Mouse (Mus musculus) stomach, embryonic 15.5 days (tissue): ENCODE results near the gene Rep15. TPM values are rescaled to one million over a fixed set of nuclear protein-coding genes. Genes with fewer than 3 reads are reported as not detected.

ENCODE experiments used
- ATAC-seq: fragments of 200-750 bp; cut with Nextera tagmentation; 2 replicates; pipeline ENCODE4 v1.8.0; 2017; ENCODE audit warnings: low read depth, moderate number of reproducible peaks, moderate TSS enrichment; ENCODE audit not compliant: insufficient read depth, low FRiP score
- H3K27ac ChIP-seq: fragments of 300-500 bp; sonication (generic); 2 replicates; pipeline ENCODE4 v1.5.1; 2015; ENCODE audit warnings: mild to moderate bottlenecking, inconsistent platforms
- H3K27me3 ChIP-seq: fragments of 300-500 bp; sonication (generic); replicated peaks from 2 replicates; pipeline ENCODE4 v1.6.1; 2015; ENCODE audit warnings: inconsistent platforms
- H3K36me3 ChIP-seq: fragments of 300-500 bp; sonication (generic); 2 replicates; pipeline ENCODE4 v1.6.1; 2015; ENCODE audit warnings: inconsistent platforms
- H3K4me1 ChIP-seq: fragments of 300-500 bp; sonication (generic); 2 replicates; pipeline ENCODE4 v1.6.1; 2015; ENCODE audit warnings: inconsistent platforms
- H3K4me2 ChIP-seq: fragments of 300-500 bp; sonication (generic); 2 replicates; pipeline ENCODE4 v1.6.1; 2015; ENCODE audit warnings: mild to moderate bottlenecking, inconsistent platforms
- H3K4me3 ChIP-seq: fragments of 300-500 bp; sonication (generic); replicated peaks from 2 replicates; pipeline ENCODE4 v1.5.1; 2015; ENCODE audit warnings: inconsistent platforms
- H3K9ac ChIP-seq: fragments of 300-500 bp; sonication (generic); 2 replicates; pipeline ENCODE4 v1.6.1; 2015; ENCODE audit warnings: inconsistent platforms
- H3K9me3 ChIP-seq: fragments of 300-500 bp; sonication (generic); 2 replicates; pipeline ENCODE4 v1.6.1; 2016; ENCODE audit warnings: inconsistent platforms
- WGBS: fragments of 180-500 bp; shearing (Covaris S2); methylation state at CpG from one replicate; pipeline ENCODE4 v1.1.7; 2015; 5-methylcytosine and 5-hydroxymethylcytosine counted together
- polyA plus RNA-seq: library from polyadenylated mRNA; unstranded; fragments of >200 nt; fragmentation: Nextera tagmentation; extraction: Ambion mirVana; gene quantifications from 2 replicates; pipeline ENCODE4 v1.2.1, GENCODE M21; 2015

Rep15 gene
- polyA plus RNA-seq, 1 experiment from 2014 or later, result 3.2 TPM

DNA sequence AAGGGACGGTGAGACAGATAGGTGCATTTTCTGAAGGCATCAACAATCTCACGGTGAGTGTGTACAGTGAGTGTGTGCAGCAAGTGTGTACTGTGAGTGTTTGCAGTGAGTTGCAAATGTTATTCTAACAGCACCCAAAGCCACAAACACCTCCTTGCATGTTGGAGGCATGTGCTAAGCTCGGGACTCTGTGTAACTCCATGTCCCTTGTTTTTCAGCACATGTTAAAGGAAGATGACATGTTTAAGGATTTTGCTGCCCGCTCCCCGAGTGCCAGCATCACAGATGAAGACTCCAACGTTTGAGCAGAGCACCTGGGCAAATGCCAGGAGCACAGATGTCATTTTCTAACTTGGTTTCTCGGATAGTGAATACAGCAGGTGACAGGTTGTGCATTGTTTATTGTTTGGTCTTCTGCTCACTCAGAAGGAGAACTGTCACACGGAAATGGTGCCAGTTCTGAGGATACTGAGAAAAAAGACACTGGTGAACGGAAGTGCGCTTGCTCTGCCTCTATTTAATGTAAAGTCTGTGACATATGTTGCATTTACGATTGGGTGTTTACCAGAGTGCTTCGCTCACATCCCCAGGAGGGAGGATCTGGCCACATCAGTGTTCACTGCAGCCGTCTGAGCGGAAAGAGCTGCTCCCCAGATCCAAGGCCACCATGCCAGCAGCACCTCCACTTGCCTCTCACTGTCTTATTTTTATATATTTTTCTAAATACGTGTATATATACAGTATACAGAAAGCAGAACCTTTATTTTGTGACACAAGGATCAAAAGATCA is 2.1 kb upstream of the Rep15 start:
- Histone ChIP-seq H3K36me3 (peaks cover 17% of the 10 kb centered on the region; the same call in 1 of the 2 replicates), H3K4me3 (no peak overlapping the region), H3K4me2 (no peak overlapping the region), H3K27me3 (no peaks in the 10 kb centered on the region), H3K4me1 (no peaks in the 10 kb centered on the region), H3K9ac (no peak overlapping the region), H3K9me3 (no peaks in the 10 kb centered on the region), H3K27ac (no peak overlapping the region)
- 89% methylated on average over 15 of the region's 15 CpGs for WGBS
- ATAC-seq, result no peak

DNA sequence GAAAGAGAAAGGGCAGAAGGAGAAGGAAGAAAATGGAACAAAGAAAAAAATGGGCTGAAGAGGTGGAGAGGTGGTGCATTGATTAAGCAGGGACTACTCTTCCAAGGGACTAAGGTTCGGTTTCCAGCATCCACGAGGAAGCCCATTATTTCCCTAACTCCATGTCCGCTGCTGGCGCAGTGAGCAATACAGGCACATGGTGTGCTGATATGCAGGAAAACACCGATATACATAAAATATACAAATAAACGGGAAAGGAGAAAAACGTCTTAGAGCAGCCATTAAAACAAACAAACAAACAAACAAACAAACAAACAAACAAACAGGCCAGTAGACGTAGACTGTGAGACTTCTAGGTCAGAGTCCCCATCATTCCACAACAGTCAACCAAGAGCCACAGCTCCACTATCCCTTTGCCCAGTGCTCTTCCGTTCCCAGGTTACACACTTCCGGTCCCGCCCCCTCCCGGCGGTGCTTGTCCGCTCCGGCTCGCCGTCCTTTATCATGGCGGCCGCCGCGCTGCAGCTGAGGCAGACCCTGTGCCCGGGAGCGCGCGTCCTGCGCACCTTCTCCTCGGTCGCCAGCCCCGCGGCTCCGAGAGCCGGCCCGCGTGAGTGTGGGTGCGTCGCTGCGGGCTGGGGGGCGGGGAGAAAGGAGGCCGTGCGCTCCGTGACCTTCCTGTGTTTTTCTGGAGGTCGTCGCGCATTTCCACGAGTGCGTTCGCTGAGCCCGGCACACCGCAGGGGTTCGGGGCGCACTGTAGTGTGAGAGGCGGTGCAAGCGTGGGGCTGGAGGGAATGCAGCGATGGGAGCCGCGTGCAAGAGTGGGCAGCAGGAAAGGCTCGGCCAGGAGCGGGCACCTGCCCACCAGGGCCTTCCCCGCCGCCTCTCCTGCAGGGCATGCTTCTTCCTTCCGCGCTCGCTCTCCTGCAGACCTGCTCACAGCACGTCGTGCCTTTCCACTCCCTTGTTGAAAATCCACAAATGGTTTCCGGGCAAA is 10.2 kb downstream of the Rep15 start, which contains the start of gene Mrps35:
TSS of gene Mrps35 (plus strand) at position 474 of the 1,000 bp plus-strand sequence.
- Histone ChIP-seq H3K4me3 (peak within 1 kb of the TSS; percentile 75), H3K4me1 (0 out of 2 replicates have a peak, but pooled peaks cover 8% of the 10 kb centered on the region), H3K9ac (peak within 1 kb of the TSS; percentile 67), H3K4me2 (peak within 1 kb of the TSS; percentile 62), H3K27me3 (no peaks in the 10 kb centered on the region), H3K27ac (peak within 1 kb of the TSS; percentile 78), H3K36me3 (no peaks in the 10 kb centered on the region), H3K9me3 (no peaks in the 10 kb centered on the region)
- peak; percentile 97 for ATAC-seq
- WGBS, result 4% methylated on average over 66 of the region's 66 CpGs

DNA sequence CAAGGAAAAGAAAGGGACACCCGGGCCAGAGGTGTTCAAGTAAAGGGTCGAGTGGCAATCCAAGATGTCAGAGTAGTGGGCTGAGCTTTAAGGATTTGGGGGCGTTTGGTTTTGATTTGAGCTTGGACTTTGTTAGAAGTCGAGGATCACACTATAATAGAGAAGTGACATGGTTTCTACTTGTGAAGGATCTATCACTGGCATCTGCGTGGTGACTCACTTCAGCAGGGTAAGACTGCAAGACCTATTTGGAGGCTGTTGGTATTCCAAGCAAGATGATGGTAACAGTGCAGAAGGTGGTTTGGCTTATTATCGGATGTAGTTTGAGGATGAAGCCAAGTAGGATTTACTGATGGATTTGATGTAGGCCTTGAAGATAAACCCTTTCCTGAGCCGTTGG is 11.2 kb downstream of the Rep15 start:
- peak overlapping the region; percentile 75 for H3K4me3 ChIP-seq
- peak overlapping the region; percentile 62 for H3K4me2 ChIP-seq
- H3K9ac ChIP-seq, result peak overlapping the region; percentile 67; the same call in 1 of the 2 replicates
- WGBS, result 42% methylated on average over 7 of the region's 7 CpGs
- ATAC-seq, result no peak
- no peak overlapping the region for H3K27ac ChIP-seq
- no peaks in the 10 kb centered on the region for H3K27me3 ChIP-seq
- 0 out of 2 replicates have a peak, but pooled peaks cover 8% of the 10 kb centered on the region for H3K4me1 ChIP-seq
- no peaks in the 10 kb centered on the region for H3K9me3 ChIP-seq
- no peaks in the 10 kb centered on the region; the same call in 1 of the 2 replicates for H3K36me3 ChIP-seq

DNA sequence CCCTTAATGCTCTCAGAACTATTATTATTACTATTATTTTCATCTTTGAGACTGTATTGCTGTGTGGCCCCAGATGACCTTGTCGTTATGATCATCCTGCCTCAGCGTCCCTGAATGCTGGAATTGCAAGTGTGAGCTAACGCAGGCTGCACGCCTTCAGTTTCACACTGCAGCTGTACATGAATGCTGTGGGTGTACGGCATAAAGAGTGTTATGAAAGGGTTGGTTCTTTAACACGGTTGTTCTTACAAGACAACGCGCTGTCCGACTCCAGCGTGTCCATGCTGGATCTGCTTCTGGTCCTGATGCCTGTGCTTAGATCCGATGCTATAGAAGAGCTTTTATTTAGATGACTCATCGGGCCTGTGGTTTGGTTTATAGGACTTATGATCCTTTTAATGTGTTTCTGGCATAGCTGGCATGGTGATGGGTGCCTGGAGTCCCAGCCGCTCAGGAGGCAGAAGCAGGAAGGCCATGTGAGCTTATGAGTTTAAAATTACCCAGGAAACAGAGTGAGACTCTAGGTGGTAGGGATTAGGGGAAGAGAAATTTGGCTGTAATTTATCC is 16.9 kb downstream of the Rep15 start:
- H3K4me1 ChIP-seq, result no peaks in the 10 kb centered on the region
- no peak for ATAC-seq
- no peaks in the 10 kb centered on the region for H3K27me3 ChIP-seq
- 93% methylated on average over 13 of the region's 13 CpGs for WGBS
- H3K9ac ChIP-seq, result no peak overlapping the region
- no peak overlapping the region for H3K4me2 ChIP-seq
- H3K27ac ChIP-seq, result no peak overlapping the region
- peaks cover 36% of the 10 kb centered on the region for H3K36me3 ChIP-seq
- no peaks in the 10 kb centered on the region for H3K9me3 ChIP-seq
- no peak overlapping the region for H3K4me3 ChIP-seq

DNA sequence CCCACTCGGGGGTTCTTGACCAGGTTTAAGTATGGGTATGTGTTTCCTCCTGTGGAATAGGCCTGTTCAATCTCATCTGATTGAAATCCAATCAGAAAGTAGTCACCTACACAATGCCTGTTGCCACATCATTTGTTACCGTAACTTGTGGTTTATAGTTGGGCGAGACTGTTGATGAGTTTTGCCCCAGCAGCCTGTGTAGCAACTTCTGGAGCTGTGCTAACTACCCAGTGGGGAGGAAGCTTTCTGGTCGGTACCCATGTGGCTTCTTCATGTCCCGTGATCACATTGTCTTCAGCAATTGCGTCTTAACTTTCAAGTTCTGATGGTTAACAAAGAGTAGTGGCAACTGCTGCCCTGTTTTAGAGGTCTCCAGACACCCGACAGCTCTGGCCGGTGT is 19.3 kb downstream of the Rep15 start:
- no peak for ATAC-seq
- no peak overlapping the region for H3K4me2 ChIP-seq
- H3K9ac ChIP-seq, result no peak overlapping the region
- WGBS, result 92% methylated on average over 8 of the region's 8 CpGs
- no peak overlapping the region for H3K4me3 ChIP-seq
- no peaks in the 10 kb centered on the region for H3K9me3 ChIP-seq
- no peak overlapping the region for H3K27ac ChIP-seq
- H3K36me3 ChIP-seq, result peaks cover 48% of the 10 kb centered on the region
- H3K4me1 ChIP-seq, result no peaks in the 10 kb centered on the region
- no peaks in the 10 kb centered on the region for H3K27me3 ChIP-seq

DNA sequence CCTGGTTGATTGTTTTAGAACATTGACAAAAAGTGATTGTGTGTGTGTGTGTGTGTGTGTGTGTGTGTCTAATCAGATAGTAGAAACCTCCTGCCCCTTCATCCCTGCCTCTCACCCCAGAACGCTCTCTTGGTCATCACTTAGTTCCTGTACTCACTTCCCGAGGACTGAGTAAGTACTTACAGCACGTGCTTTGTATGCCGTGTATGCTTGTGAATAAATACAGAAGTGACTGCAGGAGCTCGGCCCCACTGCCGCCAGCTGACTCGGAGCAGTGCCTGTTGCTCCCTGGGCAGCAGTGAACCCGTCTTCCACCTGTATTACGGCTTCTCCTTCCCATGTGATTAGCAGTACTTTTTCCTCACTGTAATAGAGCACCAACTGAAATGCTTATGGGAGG is 20.1 kb downstream of the Rep15 start:
- Histone ChIP-seq H3K4me3 (no peak overlapping the region), H3K9ac (no peak overlapping the region), H3K9me3 (no peaks in the 10 kb centered on the region), H3K27me3 (no peaks in the 10 kb centered on the region), H3K4me2 (no peak overlapping the region), H3K4me1 (no peaks in the 10 kb centered on the region), H3K36me3 (peaks cover 53% of the 10 kb centered on the region), H3K27ac (no peak overlapping the region)
- ATAC-seq, result no peak
- WGBS, result 87% methylated on average over 9 of the region's 9 CpGs

DNA sequence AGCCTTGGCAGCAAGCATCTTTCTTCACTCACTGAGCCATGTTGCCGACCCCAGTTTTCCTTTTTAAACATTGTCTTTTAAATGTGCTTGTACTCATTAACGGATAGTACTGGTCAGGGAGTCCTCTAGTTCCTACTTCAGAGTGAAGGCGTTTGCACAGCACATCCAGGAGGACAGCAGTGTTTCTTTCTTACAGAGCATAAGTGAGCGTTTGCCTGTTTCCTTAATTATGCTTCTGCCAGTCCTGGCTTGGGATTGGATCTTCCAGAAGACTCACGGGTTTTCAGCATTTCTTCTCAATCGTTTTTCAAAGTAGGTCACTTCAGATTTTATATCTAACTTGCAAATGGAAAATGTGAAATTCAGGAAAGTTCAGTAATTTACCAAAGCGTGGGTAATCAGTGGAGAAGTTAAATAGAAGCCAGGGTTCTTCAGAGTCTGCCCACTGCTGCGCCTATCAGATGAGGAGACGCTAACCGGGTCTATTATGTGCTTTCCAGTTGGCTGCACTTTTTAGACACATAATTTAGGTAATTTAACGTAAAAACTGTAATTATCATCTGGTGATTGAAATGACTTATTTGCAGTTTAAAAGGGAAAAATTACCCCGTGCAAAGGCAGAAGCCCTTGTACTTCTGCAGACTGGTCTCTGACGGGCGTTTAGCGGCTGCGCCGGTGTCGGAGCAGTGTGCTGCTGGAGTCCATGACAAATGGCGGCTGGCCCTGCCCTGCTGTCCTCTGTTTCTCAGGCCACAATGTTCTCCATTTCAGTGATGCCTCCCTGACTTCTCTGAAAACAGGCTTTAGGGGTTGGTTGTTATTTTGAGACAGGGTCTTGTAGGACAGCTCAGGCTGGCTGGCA is 21.6 kb downstream of the Rep15 start:
- Histone ChIP-seq H3K4me1 (no peaks in the 10 kb centered on the region), H3K27me3 (no peaks in the 10 kb centered on the region), H3K27ac (no peak overlapping the region), H3K9ac (no peak overlapping the region), H3K9me3 (no peaks in the 10 kb centered on the region), H3K4me3 (no peak overlapping the region), H3K4me2 (no peak overlapping the region), H3K36me3 (peaks cover 53% of the 10 kb centered on the region)
- WGBS, result 90% methylated on average over 19 of the region's 19 CpGs
- ATAC-seq, result no peak

DNA sequence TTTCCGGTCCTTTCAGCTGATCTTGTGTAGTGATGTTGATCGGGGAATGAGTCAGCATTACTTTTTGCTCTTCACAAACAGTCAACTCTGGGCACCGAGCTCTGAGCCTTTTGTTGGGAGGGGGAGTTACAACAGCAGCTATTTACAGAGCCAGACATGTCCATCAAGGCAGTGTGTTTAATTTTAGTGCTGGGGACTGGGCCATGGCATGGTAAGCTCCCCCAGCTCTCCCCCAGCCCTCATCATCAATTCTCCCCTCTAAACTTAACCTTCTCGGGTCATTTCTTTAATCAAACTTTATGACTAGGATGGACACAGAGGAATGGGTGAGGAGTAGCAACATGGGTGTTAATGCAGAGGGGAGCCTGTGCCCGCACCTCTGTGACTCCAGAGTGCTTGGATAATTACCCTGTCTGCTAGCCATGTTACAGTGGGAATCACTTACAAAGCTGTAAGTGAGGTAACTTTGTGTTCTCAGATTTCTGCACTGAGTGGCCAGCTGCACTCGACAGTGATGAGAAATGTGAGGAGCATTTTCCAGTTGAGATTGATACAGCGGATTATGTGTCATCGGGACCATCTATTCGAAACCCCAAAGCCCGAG is 23.1 kb downstream of the Rep15 start:
- H3K27me3 ChIP-seq, result no peaks in the 10 kb centered on the region
- no peaks in the 10 kb centered on the region for H3K9me3 ChIP-seq
- H3K36me3 ChIP-seq, result peaks cover 47% of the 10 kb centered on the region
- H3K4me2 ChIP-seq, result no peak overlapping the region
- no peak overlapping the region for H3K27ac ChIP-seq
- no peak overlapping the region for H3K4me3 ChIP-seq
- no peaks in the 10 kb centered on the region for H3K4me1 ChIP-seq
- ATAC-seq, result no peak
- WGBS, result 82% methylated on average over 10 of the region's 10 CpGs
- no peak overlapping the region for H3K9ac ChIP-seq

DNA sequence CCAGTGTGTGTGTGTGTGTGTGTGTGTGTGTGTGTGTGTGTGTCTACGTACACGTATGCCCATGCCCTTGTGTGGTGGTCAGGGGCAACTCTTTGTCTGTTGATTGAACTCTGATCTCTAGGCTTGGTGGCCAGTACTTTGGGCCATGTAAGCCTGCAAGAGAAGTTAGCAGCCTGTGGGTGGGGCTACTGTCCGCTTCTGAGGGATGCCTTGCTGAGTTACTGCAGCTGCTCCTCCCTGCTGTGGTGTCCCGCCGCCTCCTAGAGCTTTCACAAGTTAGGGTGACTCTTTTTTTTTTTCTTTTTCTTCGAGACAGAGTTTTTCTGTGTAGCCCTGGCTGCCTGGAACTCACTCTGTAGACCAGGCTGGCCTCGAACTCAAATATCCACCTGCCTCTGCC is 26.9 kb downstream of the Rep15 start:
- 64% methylated on average over 7 of the region's 7 CpGs for WGBS
- no peak for ATAC-seq
- Histone ChIP-seq H3K4me2 (no peak overlapping the region), H3K27me3 (no peaks in the 10 kb centered on the region), H3K36me3 (peaks cover 31% of the 10 kb centered on the region), H3K27ac (no peak overlapping the region), H3K4me1 (no peaks in the 10 kb centered on the region), H3K9me3 (no peaks in the 10 kb centered on the region), H3K9ac (no peak overlapping the region), H3K4me3 (no peak overlapping the region)

DNA sequence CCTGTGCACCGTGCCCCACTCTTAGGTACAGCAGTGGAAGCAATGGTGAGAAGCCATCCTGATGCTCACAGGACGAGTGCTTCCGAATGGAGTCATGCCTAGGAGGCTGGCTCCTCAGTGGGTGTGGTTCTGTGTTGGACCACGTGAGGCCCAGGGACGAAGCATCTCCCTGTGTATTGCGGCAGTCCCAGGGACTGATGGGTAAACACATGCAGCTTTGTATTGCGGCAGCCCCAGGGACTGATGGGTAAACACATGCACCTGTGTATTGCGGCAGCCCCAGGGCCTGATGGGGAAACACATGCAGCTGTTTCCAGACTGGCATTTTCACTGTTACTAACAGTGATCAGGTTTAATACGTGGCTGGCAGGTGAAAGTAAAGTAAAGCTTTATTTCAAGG is 29.2 kb downstream of the Rep15 start:
- Histone ChIP-seq H3K27me3 (no peaks in the 10 kb centered on the region), H3K4me3 (no peak overlapping the region), H3K4me2 (no peak overlapping the region), H3K9ac (no peak overlapping the region), H3K36me3 (peaks cover 24% of the 10 kb centered on the region), H3K4me1 (no peaks in the 10 kb centered on the region), H3K27ac (no peak overlapping the region), H3K9me3 (no peaks in the 10 kb centered on the region)
- 75% methylated on average over 9 of the region's 9 CpGs for WGBS
- ATAC-seq, result no peak

DNA sequence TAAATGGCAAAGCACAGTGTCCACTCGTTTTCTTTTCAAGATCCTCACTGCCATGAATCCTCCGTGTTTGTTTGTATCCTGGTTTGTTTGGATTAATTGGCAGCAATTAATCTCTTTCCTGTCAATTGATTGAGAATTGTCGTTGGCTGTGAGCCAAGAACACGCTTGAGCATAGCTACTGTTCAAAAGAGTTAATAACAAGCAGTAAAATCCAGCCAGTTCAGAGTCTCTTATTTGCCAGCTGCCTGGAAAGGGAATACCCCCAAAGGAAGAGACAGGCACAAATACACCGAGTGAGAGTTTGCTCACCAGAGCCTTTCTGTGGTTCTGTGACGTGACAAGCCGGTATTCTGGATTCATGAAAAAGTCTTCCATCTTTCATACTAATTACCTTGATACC is 29.6 kb downstream of the Rep15 start:
- Histone ChIP-seq H3K4me1 (no peaks in the 10 kb centered on the region), H3K4me3 (no peak overlapping the region), H3K27ac (no peak overlapping the region), H3K9me3 (no peaks in the 10 kb centered on the region), H3K4me2 (no peak overlapping the region), H3K27me3 (no peaks in the 10 kb centered on the region), H3K36me3 (peaks cover 24% of the 10 kb centered on the region), H3K9ac (no peak overlapping the region)
- no peak for ATAC-seq
- WGBS, result 59% methylated on average over 7 of the region's 7 CpGs
